Mouse (Mus musculus) layer of hippocampus, postnatal 10 days (tissue): ENCODE results near the gene Nek8. TPM values are rescaled to one million over a fixed set of nuclear protein-coding genes. Genes with fewer than 3 reads are reported as not detected.
"Not testable (repeated sequence)": the region's sequence is repeated elsewhere in the genome, so short reads cannot be mapped to it uniquely, and the experiment has no call there.

Experiments
- DNase-seq, 2 experiments: peaks; one replicate each; pipeline ENCODE4 v3.0.0; 2021; ENCODE audit warnings: low spot score in 2 of 2
- microRNA-seq, 2 experiments: library from miRNA; unstranded; fragments of <30 nt; microRNA quantifications; one replicate each; pipeline ENCODE4 v1.2.0; 2021
- total RNA-seq, 2 experiments: library from RNA; stranded (reverse); gene quantifications; 2 replicates each; pipeline ENCODE4 v1.2.3; 2021

Gene Nek8
- total RNA-seq, 2 experiments from 2014 or later: 6.2 to 6.4 TPM

DNA sequence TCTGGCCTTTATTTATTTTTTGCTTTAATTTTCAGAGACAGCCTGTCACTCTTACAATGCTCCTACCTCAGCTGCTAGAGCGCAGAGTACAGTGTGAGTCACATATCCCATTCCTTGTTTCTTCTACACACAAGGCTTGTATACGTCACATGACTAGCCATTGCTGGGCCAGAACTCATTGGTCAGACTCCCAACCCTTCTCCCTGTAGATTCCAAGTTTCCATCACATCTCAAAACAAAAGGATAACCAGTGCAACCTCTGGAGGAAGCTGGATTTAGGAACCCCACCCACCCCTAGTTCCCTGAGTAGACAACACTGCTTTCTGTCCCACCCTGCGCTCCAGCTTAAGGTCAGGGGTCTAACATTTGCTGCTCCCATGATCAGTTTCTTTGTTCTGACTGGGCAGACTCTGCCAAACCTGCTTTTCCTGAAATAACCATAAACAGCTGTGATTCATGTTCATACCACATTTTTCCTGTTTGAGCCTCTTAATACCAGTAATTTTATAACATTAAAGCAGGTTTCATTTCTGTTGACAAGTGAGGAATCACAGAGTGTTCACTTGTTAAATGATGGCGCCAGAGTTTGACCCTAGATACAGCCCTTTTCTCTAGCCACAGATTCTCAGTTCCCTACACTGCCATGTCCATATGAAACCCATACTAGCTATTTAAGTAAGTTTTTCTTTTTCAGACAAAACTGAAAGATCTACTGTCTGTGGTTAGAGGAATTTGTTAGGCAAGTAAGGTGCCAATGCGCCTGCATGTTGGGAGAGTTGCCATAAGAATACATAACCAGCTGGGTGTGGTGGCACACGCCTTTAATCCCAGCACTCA is 29.6 kb downstream of the Nek8 start:
- DNase-seq: no peak

DNA sequence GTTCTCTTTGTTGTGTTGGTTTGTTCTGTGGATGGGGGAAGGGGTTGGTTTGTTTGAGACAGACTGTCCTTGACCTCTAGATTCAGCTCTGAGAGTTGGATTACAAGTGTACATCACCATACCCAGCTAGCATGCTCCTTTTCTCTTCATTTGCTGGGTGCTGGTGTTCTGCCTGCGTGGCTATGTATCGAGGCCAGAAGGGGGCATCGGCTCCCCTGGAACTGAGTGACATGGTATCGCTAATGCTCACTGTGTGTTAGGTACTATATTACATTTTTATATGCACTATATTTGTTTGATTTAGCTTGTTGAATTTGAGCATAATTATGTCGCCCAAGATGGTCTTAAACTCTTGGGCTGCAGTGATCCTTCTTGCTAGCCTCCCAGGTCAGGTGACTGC is 30.3 kb downstream of the Nek8 start:
- no peak for DNase-seq

DNA sequence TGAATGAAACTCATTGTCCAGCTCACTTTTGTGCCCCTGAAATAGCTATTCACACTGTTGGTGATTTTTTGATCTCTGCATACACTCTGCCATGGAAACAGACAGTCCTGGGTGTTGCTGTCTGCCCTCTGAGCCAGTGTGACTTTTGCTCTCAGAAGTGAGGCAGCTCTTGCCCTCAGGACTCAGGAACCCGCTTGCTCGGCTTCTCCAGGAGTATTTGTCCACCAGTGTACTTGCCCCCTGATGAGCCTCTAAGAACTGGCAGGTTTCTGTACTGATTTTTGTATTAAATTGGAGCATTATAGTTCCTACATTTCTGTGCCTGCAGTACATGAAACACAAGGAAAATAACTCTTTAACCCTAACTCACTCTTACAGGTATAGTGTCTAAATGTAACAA is 33.0 kb downstream of the Nek8 start:
- no peak for DNase-seq

DNA sequence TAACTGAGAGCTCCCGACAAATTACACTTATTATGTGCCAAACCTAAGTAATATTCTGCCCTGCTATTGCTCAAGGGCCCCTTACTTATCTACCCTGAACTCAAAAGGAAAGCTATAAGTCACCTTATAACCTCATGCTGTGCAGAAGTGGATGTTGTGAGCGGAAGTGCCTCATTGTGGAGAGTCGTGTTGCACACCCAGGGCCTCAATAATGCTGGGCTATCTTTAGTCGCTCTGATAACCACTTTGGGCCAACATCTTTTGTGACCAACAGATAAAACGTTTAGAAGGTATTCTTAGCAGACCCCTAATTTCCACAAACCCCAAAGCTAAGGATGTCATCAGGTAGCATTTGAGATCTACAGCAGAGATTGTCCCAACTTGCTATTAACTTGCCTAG is 35.8 kb downstream of the Nek8 start:
- no peak for DNase-seq

DNA sequence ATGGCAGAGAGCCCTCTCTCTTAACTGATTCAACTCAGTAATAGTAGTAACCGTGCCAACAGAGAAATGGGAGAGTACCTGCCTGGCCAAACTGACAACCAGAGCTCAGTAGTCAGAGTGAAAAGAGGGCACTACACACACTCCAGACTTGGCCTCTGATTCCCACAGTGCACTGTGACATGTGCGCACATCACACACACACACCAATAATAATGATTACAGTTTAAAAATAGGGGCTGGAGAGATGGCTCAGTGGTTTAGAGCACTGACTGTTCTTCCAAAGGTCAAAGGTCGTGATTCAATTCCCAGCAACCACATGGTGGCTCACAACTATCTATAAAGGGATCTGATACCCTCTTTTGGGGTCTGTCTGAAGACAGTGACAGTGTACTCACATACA is 38.5 kb downstream of the Nek8 start:
- DNase-seq: no peak

DNA sequence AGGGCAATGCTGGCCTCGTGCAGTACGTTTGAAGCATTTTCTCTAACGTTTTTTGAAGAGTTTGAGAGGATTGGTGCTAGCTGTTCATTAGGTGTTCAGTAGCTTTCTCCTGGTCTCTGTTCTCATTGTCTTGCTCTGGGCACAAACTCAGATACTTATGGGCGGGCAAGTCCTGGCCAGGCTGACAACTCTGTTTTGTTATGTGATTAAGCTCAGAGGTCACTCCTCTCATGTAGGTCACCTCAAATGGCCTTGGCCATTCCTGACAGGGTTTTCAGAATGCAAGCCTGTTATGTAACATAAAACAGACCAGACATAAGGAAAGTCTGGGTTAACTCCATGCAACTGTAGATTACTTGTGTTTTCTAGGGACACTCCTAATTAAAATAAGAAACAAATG is 38.9 kb downstream of the Nek8 start:
- DNase-seq: no peak

DNA sequence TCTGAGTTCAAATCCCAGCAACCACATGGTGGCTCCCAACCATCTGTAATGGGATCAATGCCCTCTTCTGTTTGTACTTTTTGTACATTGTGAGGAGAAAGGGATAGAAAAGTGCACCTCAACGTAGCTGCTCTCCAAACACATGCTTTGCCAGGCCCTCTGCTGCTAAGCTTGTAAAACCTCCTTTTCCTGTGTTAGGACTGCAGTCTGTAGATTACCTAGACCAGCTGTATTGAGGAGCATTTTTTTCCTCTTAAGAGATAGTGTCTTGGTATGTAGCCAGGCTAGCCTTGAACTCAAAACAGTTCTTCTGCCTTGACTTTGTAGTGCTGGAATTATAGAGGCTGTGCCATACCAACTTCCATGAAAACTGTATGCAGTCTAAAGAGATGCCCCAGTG is 40.3 kb downstream of the Nek8 start:
- no peak for DNase-seq

DNA sequence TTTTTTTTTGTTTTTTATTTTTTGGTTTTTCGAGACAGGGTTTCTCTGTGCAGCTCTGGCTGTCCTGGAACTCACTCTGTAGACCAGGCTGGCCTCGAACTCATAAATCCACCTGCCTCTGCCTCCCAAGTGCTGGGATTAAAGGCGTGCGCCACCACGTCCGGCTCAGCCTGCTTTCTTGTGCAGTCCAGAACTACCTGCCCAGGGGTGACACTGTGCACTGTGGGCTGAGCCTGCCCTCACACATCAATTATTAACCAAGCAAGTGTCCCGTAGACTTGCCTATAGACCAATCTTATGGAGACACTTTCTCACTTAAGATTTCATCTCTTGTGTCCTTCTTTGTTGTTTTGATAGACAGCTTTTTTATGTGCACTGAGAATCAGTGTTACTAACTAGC is 41.2 kb downstream of the Nek8 start:
- not testable (repeated sequence) for DNase-seq

DNA sequence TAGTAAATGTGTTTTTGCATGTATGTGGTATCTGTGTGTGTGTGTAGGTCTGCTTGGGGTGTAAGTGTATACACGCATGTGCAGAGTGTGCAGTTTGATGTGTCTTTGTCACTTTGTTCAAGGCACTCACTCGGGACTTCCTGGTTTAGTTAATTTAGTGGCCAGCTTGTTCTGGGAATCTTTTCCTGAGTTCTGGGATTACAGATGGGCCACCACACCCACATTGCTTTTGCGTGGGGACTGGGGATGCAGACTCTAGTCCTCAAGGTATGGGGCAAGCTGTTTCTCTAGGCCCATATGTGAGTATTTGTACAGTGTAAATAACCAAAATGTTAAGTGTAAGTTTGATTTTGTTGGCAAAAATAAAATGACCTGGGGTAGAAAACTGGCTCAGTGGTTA is 42.1 kb downstream of the Nek8 start:
- DNase-seq: no peak

DNA sequence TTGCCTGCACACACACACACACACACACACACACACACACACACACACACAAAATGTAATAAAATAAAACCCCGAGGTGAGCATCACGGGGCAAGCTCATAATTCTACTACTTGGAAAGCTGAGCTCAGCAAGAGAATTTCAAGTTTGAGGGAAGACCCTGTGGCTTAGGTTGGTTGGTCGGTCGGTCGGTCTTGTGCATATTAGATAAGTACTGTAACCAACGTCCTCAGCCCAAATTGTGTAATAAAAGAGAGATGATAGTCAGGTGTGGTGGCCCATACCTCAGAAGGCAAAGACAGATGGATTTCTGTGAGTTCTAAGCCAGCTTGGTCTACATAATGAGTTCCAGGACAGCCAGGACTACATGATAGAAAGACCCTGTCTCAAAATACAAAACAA is 42.6 kb downstream of the Nek8 start:
- DNase-seq: no peak

DNA sequence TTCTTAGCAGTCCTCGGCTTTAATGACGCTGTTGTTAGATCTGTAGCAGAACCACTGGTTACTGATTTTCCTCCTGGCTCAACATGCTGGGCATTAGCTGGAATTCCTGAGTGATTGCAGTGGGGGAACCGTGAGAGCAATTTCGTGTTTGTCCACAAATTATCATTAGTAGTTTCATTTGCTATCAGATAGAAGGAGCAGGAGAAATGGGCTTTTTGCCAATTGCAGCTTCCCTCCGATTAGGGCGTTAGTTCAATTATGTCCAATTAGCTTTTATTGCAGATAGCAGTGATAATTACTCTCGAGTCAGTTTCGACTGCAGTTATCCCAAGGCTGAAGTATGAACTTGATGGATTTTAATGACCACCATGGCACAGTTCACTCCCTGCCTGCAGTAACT is 47.0 kb downstream of the Nek8 start:
- DNase-seq: no peak

DNA sequence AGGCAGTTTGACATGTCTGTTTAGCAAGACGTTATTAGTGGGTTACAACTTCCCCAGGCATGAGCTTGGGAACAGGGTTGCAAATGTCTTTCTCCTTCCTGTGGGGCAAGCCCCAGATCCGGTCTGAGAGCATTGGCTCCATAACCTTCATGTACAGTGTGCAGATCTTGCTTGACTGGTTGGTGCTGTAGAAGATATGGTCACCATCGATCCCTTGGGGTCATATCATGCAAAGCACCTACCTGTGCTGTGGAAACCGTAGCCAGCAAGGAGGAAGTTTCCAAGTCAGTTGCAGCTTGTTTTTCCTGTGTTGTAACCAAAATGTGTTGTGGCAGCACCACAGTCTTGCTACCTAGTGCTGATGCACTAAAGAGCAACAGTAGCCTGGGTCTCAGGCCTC is 49.7 kb downstream of the Nek8 start:
- no peak for DNase-seq

DNA sequence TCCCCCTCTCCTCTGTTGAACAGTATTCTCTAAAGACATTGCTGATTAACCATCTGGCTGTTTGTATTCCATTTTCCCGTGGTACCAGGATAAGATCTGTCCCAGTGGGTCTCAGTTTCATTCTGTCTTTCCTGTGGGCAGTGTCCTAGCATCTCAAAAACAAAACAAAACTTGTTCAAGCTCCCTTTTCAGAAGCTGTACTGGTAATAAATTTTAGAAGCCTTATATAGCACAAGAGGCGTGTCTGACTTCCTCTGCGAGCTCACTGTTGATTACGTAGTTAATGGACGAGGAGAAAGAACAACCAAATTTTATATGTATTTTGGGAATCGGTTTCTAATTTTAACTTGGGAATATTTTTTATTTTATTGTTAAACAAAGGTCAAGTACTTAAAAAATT is 50.8 kb downstream of the Nek8 start:
- no peak for DNase-seq

DNA sequence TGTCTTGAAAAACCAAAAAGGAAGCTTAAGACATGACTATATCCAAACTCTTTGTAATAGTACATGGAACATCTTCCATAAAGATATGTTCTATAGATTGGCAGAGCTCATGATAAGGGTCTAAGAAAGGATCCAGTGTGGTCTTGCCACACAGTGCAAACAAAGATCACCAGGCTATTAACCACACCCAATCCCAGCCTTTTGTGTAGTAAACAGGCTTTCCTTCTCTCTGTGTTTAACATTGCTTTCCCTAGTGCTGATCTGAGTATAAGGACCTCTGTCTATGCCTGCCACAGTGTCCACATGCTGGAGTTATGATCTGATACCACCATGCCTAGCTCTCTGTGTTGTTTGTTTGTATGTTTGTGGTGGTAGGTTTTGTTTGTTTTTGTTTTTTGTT is 52.7 kb downstream of the Nek8 start:
- DNase-seq: no peak

DNA sequence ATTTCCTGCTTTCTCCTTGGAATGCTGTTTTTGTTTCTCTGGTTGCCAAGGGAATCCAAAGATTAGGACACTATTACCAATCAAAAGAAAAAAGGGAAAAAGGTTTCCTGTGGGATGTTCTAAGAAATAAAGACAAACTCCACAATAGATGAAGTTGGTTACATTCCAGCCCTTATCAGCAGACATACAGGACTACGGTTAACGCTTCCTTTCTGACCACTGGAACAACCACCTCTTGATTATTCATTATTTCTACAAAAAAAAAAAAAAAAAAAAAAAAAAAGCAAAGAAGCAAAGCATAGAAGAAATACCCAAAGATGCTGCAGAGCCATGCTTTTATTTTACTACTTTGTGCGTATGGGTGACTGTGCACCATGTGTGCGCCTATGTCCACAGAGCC is 53.7 kb downstream of the Nek8 start:
- no peak for DNase-seq

DNA sequence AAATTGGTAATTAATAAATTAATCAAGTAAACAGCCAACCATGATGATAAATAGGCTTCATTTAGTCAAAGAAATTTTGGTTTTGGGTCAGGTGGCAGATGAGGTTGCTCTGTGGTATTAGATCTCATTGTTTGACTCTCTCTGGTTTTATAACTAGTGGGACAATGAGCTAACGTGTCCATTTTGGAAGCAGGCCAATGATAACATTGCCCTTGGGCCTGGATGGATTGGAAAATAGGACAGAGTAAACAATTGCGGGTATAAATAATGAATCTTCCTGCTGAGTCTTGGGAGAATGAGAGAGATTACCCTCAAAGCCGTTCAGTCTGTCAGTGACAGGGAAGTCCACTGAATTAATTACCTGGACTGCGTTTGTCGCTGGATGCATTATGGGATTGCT is 55.3 kb downstream of the Nek8 start:
- DNase-seq: no peak

DNA sequence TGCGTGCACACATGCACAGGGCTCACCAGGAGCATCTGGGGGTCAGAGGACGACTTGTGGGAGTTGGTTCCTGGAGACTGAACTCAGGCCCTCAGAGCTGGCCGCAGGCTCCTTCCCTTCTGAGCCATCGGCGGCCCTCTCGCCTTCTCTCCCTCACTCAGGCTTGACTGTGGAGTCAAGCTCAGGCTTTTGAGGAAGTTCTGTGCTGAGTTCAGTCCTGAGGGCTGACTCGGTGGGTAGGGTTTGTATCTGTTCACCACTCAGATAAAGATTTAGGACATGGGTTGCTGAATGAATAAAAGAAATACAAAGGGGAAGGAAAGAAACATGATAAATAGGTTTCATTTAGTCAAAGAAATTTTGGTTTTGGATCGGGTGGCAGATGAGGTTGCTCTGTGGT is 56.6 kb downstream of the Nek8 start:
- no peak for DNase-seq

DNA sequence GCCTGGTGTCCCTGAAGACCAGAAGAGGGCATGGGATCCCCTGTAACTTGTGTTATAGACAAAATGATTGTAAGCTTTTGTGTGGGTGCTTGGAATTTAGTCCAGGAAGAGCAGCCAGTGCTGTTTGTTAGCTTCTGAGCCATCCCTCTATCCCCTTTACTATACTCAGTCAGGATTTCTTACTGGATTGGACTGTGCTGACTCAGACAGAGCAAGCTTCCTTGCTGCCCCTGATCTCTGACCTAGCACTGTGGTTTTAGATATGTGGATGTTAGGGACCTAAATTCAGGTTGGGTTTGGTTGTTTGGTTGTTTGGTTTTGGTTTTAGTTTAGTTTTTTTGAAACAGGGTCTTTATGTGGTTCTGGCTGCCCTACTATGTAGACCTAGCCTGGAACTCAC is 58.0 kb downstream of the Nek8 start:
- DNase-seq: no peak

DNA sequence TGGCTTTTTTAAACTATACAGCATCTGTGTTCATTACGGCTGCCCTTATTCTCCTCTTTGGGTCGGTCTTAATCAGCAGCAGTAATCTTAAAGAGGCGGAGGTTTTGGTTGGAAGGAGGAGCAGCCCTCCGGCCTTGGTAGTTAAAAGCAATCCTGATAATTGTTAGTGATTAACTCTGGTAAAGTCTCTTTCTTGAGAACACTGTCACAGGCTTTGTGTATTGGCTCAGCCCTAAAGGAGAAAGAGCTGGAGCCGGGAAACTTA is 60.4 kb downstream of the Nek8 start:
- no peak for DNase-seq

Small RNAs within 50 kb of the gene (microRNA-seq; reads per million reads assigned to microRNA genes)
- gene Mir7653: 2.0 to 3.1 reads per million in 2 experiments

Other genes starting within 250 kb of the Nek8 start
- gene Sez6, start 245.9 kb downstream of the Nek8 start, total RNA-seq: 100 to 1,000 TPM; 215 to 221 TPM
- gene Phf12, start 193.9 kb downstream of the Nek8 start, total RNA-seq: 10 to 100 TPM; 47.1 to 49.2 TPM
- gene Dhrs13, start 144.4 kb downstream of the Nek8 start, total RNA-seq: 10 to 100 TPM; 16.6 to 22.4 TPM
- 100 to 1,000 TPM; 143 to 145 TPM for gene Flot2, start 138.7 kb downstream of the Nek8 start, total RNA-seq
- gene Eral1, start 96.3 kb downstream of the Nek8 start, total RNA-seq: 10 to 100 TPM; 19.0 to 20.1 TPM
- gene Fam222b, start 82.0 kb downstream of the Nek8 start, total RNA-seq: 10 to 100 TPM; 24.3 to 27.0 TPM
- 10 to 100 TPM; 47.8 to 48.9 TPM for gene Traf4, start 11.1 kb downstream of the Nek8 start, total RNA-seq
- 10 to 100 TPM; 37.0 to 38.8 TPM for gene Tlcd1, start within 50 bp of the Nek8 start, total RNA-seq
- 100 to 1,000 TPM; 878 to 942 TPM for gene Rpl23a, start 6.9 kb upstream of the Nek8 start, total RNA-seq
- 10 to 100 TPM; 40.9 to 42.2 TPM for gene Rab34, start 11.8 kb upstream of the Nek8 start, total RNA-seq
- 1 to 10 TPM; 4.5 to 5.8 TPM for gene Proca1, start 16.7 kb upstream of the Nek8 start, total RNA-seq
- 10 to 100 TPM; 57.0 to 67.2 TPM for gene Sdf2, start 69.1 kb upstream of the Nek8 start, total RNA-seq
- gene Supt6, start 69.3 kb upstream of the Nek8 start, total RNA-seq: 10 to 100 TPM; 91.6 to 94.6 TPM
- gene 2610507B11Rik, start 85.1 kb upstream of the Nek8 start, total RNA-seq: 100 to 1,000 TPM; 174 to 188 TPM
- gene BC030499, start 114.2 kb upstream of the Nek8 start, total RNA-seq: 1 to 10 TPM in 1 of 2 experiments, under 1 TPM in 1; 0.47 to 1.8 TPM
- 1 to 10 TPM; 6.5 to 7.1 TPM for gene Spag5, start 124.9 kb upstream of the Nek8 start, total RNA-seq
- gene Aldoc, start 146.3 kb upstream of the Nek8 start, total RNA-seq: 100 to 1,000 TPM; 396 to 461 TPM
- 10 to 100 TPM; 75.0 to 75.9 TPM for gene Pigs, start 151.7 kb upstream of the Nek8 start, total RNA-seq
- 10 to 100 TPM; 37.6 to 39.0 TPM for gene Unc119, start 166.8 kb upstream of the Nek8 start, total RNA-seq
- gene Foxn1, start 209.9 kb upstream of the Nek8 start, total RNA-seq: not detected
- not detected for gene Slc13a2, start 245.5 kb upstream of the Nek8 start, total RNA-seq